13 mouse cellular contexts compared by ENCODE assay signal in the genomic region with DNA sequence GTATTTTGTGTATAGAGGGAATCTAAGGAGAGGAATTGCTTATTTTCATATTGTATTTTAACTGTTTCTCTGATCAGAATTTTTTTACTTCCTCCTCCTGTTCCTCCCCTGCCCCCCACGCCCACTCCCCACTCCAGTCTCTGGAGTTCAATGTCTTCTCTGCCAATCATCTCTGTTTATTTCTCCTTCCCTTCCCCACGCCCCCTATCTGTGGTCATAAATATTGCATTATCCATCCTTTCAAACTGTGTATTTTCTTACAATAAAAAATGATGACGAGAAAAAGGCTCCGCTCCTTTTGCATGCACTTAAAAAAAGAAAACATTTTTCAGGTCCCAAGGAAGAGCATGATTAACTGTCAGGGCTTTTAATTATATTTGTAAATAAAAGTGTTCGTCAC. TPM values are rescaled to one million over a fixed set of nuclear protein-coding genes. Genes with fewer than 3 reads are reported as not detected.
DNase-seq lines count a peak whose midpoint lies in the region; ATAC-seq and TF ChIP-seq lines count a peak whose summit lies in the region.
"Had no signal": no experiment of that assay in that cellular context is flagged by ENCODE, and none has a peak within 500 bp of the region (broad histone marks: within the 10 kb centered on the region; RNA-seq: fewer than 3 reads in every experiment).

No protein-coding gene starts in this region.

- H3K9me3 ChIP-seq in hindbrain, postnatal 0 days (ENCODE audit: low read length) = no peaks in the 10 kb centered on the region
- no peaks in the 10 kb centered on the region for H3K9me3 ChIP-seq in hindbrain, embryonic 10.5 days
- no peaks in the 10 kb centered on the region for H3K9me3 ChIP-seq in midbrain, postnatal 0 days (ENCODE audit: low read length)
- H3K9me3 ChIP-seq in midbrain, embryonic 10.5 days (replicated peaks) = peaks cover 4% of the 10 kb centered on the region; the same call in 1 of the 2 replicates
- H3K9me3 ChIP-seq in kidney, embryonic 16.5 days (ENCODE audit: low read length) = no peaks in the 10 kb centered on the region
- H3K9me3 ChIP-seq: limb, embryonic 10.5 days; lung, embryonic 15.5 days; neural tube, embryonic 13.5 days had no signal

- no peaks in the 10 kb centered on the region; the same call in 1 of the 2 replicates for H3K36me3 ChIP-seq in hindbrain, postnatal 0 days (ENCODE audit: insufficient read depth, low read length)
- H3K36me3 ChIP-seq in hindbrain, embryonic 10.5 days = peaks cover 22% of the 10 kb centered on the region
- H3K36me3 ChIP-seq in midbrain, postnatal 0 days (ENCODE audit: insufficient read depth, low read length) = peaks cover 23% of the 10 kb centered on the region
- peaks cover 22% of the 10 kb centered on the region for H3K36me3 ChIP-seq in midbrain, embryonic 10.5 days
- no peaks in the 10 kb centered on the region for H3K36me3 ChIP-seq in kidney, embryonic 16.5 days (ENCODE audit: insufficient read depth, low read length)
- H3K36me3 ChIP-seq: lung, embryonic 15.5 days had no signal

- peak; percentile 65 for TF ChIP-seq CTCF in hindbrain, postnatal 0 days (IDR thresholded peaks at IDR 0.05; ENCODE audit: low read depth)
- peak; percentile 71 for TF ChIP-seq CTCF in midbrain, postnatal 0 days (IDR thresholded peaks at IDR 0.05)
- TF ChIP-seq CTCF in bone marrow macrophage, adult 2 months (IDR thresholded peaks at IDR 0.05; ENCODE audit: low read depth, low read length) = peak; percentile 32; the same call in 1 of the 2 replicates

- no peak for TF ChIP-seq POLR2A in bone marrow macrophage, adult 2 months (IDR thresholded peaks at IDR 0.05; ENCODE audit: borderline replicate concordance, low read depth, low read length)

- no peak overlapping the region for H3K27ac ChIP-seq in hindbrain, postnatal 0 days
- no peak overlapping the region for H3K27ac ChIP-seq in hindbrain, embryonic 10.5 days
- no peak overlapping the region for H3K27ac ChIP-seq in midbrain, postnatal 0 days (ENCODE audit: low read depth, low read length)
- H3K27ac ChIP-seq in midbrain, embryonic 10.5 days (replicated peaks) = no peak overlapping the region
- no peak overlapping the region for H3K27ac ChIP-seq in bone marrow macrophage, adult 2 months (ENCODE audit: insufficient read depth, low read depth, low read length)
- H3K27ac ChIP-seq in kidney, embryonic 16.5 days (ENCODE audit: low read length) = no peak overlapping the region
- H3K27ac ChIP-seq: limb, embryonic 10.5 days; lung, embryonic 15.5 days; neural tube, embryonic 13.5 days had no signal

- peak; percentile 42 for DNase-seq in hindbrain, postnatal 0 days (ENCODE audit: low spot score)
- DNase-seq in hindbrain, embryonic 10.5 days (ENCODE audit: low spot score) = no peak
- peak; percentile 19 for DNase-seq in midbrain, postnatal 0 days (ENCODE audit: low spot score)
- DNase-seq in midbrain, embryonic 10.5 days (ENCODE audit: low spot score) = no peak
- no peak for DNase-seq in left cerebral cortex, postnatal 4 days
- DNase-seq: adrenal gland, postnatal 10 days; right cerebral cortex, postnatal 14 days had no signal

- H3K27me3 ChIP-seq in hindbrain, postnatal 0 days (ENCODE audit: insufficient read depth, low read length) = no peaks in the 10 kb centered on the region
- no peaks in the 10 kb centered on the region for H3K27me3 ChIP-seq in hindbrain, embryonic 10.5 days (ENCODE audit: insufficient read depth, poor library complexity, severe bottlenecking)
- H3K27me3 ChIP-seq in midbrain, postnatal 0 days (ENCODE audit: insufficient read depth, low read length) = no peaks in the 10 kb centered on the region
- H3K27me3 ChIP-seq in midbrain, embryonic 10.5 days (ENCODE audit: low read depth, poor library complexity, severe bottlenecking) = no peaks in the 10 kb centered on the region
- no peaks in the 10 kb centered on the region for H3K27me3 ChIP-seq in kidney, embryonic 16.5 days (ENCODE audit: insufficient read depth, low read length)
- H3K27me3 ChIP-seq: lung, embryonic 15.5 days; neural tube, embryonic 13.5 days; Patski had no signal

- 68% methylated on average over 5 of the region's 5 CpGs for WGBS in hindbrain, postnatal 0 days
- 76% methylated on average over 5 of the region's 5 CpGs for WGBS in hindbrain, embryonic 10.5 days
- WGBS in midbrain, postnatal 0 days = 56% methylated on average over 5 of the region's 5 CpGs
- 77% methylated on average over 5 of the region's 5 CpGs for WGBS in midbrain, embryonic 10.5 days
- 45% methylated on average over 5 of the region's 5 CpGs for WGBS in kidney, embryonic 16.5 days

- H3K4me3 ChIP-seq in hindbrain, postnatal 0 days (ENCODE audit: low read length) = no peak overlapping the region
- H3K4me3 ChIP-seq in hindbrain, embryonic 10.5 days = no peak overlapping the region
- no peak overlapping the region for H3K4me3 ChIP-seq in midbrain, postnatal 0 days (ENCODE audit: low read depth, low read length)
- H3K4me3 ChIP-seq in midbrain, embryonic 10.5 days = no peak overlapping the region
- no peak overlapping the region for H3K4me3 ChIP-seq in bone marrow macrophage, adult 2 months (ENCODE audit: insufficient read depth, low read length)
- H3K4me3 ChIP-seq in kidney, embryonic 16.5 days (ENCODE audit: low read length) = no peak overlapping the region
- H3K4me3 ChIP-seq: limb, embryonic 10.5 days; lung, embryonic 15.5 days; neural tube, embryonic 13.5 days had no signal

- intact Hi-C loops in left cerebral cortex, postnatal 4 days (cut with DNase I) = no loop called here

- H3K4me2 ChIP-seq in hindbrain, postnatal 0 days (ENCODE audit: low read depth, low read length) = no peak overlapping the region
- no peak overlapping the region for H3K4me2 ChIP-seq in midbrain, postnatal 0 days (ENCODE audit: low read depth, low read length, poor library complexity, severe bottlenecking)
- H3K4me2 ChIP-seq in kidney, embryonic 16.5 days (replicated peaks; ENCODE audit: low read depth, low read length) = no peak overlapping the region
- H3K4me2 ChIP-seq: lung, embryonic 15.5 days; neural tube, embryonic 13.5 days had no signal

- no peaks in the 10 kb centered on the region for H3K4me1 ChIP-seq in hindbrain, postnatal 0 days (ENCODE audit: insufficient read depth, low read length)
- H3K4me1 ChIP-seq in hindbrain, embryonic 10.5 days (replicated peaks) = no peaks in the 10 kb centered on the region
- H3K4me1 ChIP-seq in midbrain, postnatal 0 days (ENCODE audit: insufficient read depth, low read length) = no peaks in the 10 kb centered on the region
- H3K4me1 ChIP-seq in midbrain, embryonic 10.5 days = 0 out of 2 replicates have a peak, but pooled peaks cover 3% of the 10 kb centered on the region
- no peaks in the 10 kb centered on the region for H3K4me1 ChIP-seq in bone marrow macrophage, adult 2 months (ENCODE audit: control insufficient read depth, insufficient read depth, low read length)
- H3K4me1 ChIP-seq in kidney, embryonic 16.5 days (ENCODE audit: insufficient read depth, low read length) = peaks cover 5% of the 10 kb centered on the region; the same call in 1 of the 2 replicates
- H3K4me1 ChIP-seq: neural tube, embryonic 13.5 days had no signal

- no peak for ATAC-seq in hindbrain, postnatal 0 days
- no peak for ATAC-seq in midbrain, postnatal 0 days (ENCODE audit: low FRiP score)
- ATAC-seq in kidney, embryonic 16.5 days (ENCODE audit: low FRiP score, low TSS enrichment) = no peak
- ATAC-seq: Patski had no signal

- H3K9ac ChIP-seq in hindbrain, postnatal 0 days (replicated peaks; ENCODE audit: low read length) = no peak overlapping the region
- H3K9ac ChIP-seq in midbrain, postnatal 0 days (replicated peaks; ENCODE audit: low read length, poor library complexity, severe bottlenecking) = no peak overlapping the region
- H3K9ac ChIP-seq in kidney, embryonic 16.5 days (replicated peaks; ENCODE audit: low read length) = no peak overlapping the region
- H3K9ac ChIP-seq: lung, embryonic 15.5 days; neural tube, embryonic 13.5 days had no signal

RNA-seq across cellular contexts. Expression of gene Pebp1, which starts 12.6 kb away (rescaled TPM):
- total RNA-seq in hindbrain, postnatal 0 days (2014; rRNA removed) = 1,096 and 1,413 TPM in 2 replicates
- 1,008 and 1,032 TPM in 2 replicates for polyA plus RNA-seq in hindbrain, postnatal 0 days (2015; fragmentation: Nextera tagmentation; extraction: Ambion mirVana)
- 928 and 949 TPM in 2 replicates for polyA plus RNA-seq in hindbrain, embryonic 10.5 days (2016; fragmentation: Nextera tagmentation; extraction: Ambion mirVana)
- 1,240 and 1,525 TPM in 2 replicates for total RNA-seq in midbrain, postnatal 0 days (2014; rRNA removed)
- polyA plus RNA-seq in midbrain, postnatal 0 days (2015; fragmentation: Nextera tagmentation; extraction: Ambion mirVana) = 1,025 and 1,129 TPM in 2 replicates
- polyA plus RNA-seq in midbrain, embryonic 10.5 days (2016; fragmentation: Nextera tagmentation; extraction: Ambion mirVana) = 946 and 962 TPM in 2 replicates
- 104 and 117 TPM in 2 replicates for polyA plus RNA-seq in bone marrow macrophage, adult 2 months (2012; ENCODE audit: insufficient read depth, insufficient read length, missing spikeins)
- total RNA-seq in left cerebral cortex, postnatal 4 days (2021) = 100 to 1,000 TPM; 725 to 728 TPM
- polyA plus RNA-seq in kidney, embryonic 16.5 days (2015; fragmentation: Nextera tagmentation; extraction: Ambion mirVana) = 841 and 885 TPM in 2 replicates

RNA-seq across cellular contexts. Expression of gene Vsig10, which starts 44.1 kb away (rescaled TPM):
- total RNA-seq in hindbrain, postnatal 0 days (2014; rRNA removed) = 3.3 and 4.6 TPM in 2 replicates
- polyA plus RNA-seq in hindbrain, postnatal 0 days (2015; fragmentation: Nextera tagmentation; extraction: Ambion mirVana) = 3.4 and 4.7 TPM in 2 replicates
- polyA plus RNA-seq in hindbrain, embryonic 10.5 days (2016; fragmentation: Nextera tagmentation; extraction: Ambion mirVana) = 1.8 and 3.4 TPM in 2 replicates
- total RNA-seq in midbrain, postnatal 0 days (2014; rRNA removed) = 1.8 and 7.1 TPM in 2 replicates
- 1.2 and 1.5 TPM in 2 replicates for polyA plus RNA-seq in midbrain, postnatal 0 days (2015; fragmentation: Nextera tagmentation; extraction: Ambion mirVana)
- polyA plus RNA-seq in midbrain, embryonic 10.5 days (2016; fragmentation: Nextera tagmentation; extraction: Ambion mirVana) = 2.7 and 4.0 TPM in 2 replicates
- polyA plus RNA-seq in bone marrow macrophage, adult 2 months (2012; ENCODE audit: insufficient read depth, insufficient read length, missing spikeins) = 1.4 and 2.3 TPM in 2 replicates
- 1 to 10 TPM; 1.9 to 3.1 TPM for total RNA-seq in left cerebral cortex, postnatal 4 days (2021)
- 14.6 and 17.1 TPM in 2 replicates for polyA plus RNA-seq in kidney, embryonic 16.5 days (2015; fragmentation: Nextera tagmentation; extraction: Ambion mirVana)

Comparison
In these comparisons a context has a peak if more than half of its experiments do, and no peak if none do; other contexts are left out.
1. DNase-seq: peak in hindbrain, postnatal 0 days (single experiment) and midbrain, postnatal 0 days (single experiment); none in hindbrain, embryonic 10.5 days (single experiment), midbrain, embryonic 10.5 days (single experiment) and left cerebral cortex, postnatal 4 days (single experiment).
2. Peak in every context shown above with its lines, with median percentiles within 50 percentile points of each other: CTCF ChIP-seq.